Mouse (Mus musculus) adrenal gland, postnatal 14 days (tissue): ENCODE measurements around the gene Ppp1r16b. TPM values are rescaled to one million over a fixed set of nuclear protein-coding genes. Genes with fewer than 3 reads are reported as not detected.

Source experiments
- DNase-seq: peaks from one replicate; pipeline ENCODE4 v3.0.0; 2021; ENCODE audit warnings: mixed read lengths
- long read RNA-seq, 2 experiments: library from polyadenylated mRNA; stranded (forward); transcript quantifications; one replicate each; pipeline ENCODE4 v2.0.0; 2021
- total RNA-seq: library from RNA; stranded (reverse); gene quantifications from 2 replicates; pipeline ENCODE4 v1.2.3, GENCODE M21; 2021

Gene Ppp1r16b
- total RNA-seq: 11.5 and 16.0 TPM in 2 replicates
- long read RNA-seq, experiment 1, full-length matches to known transcripts: 1 of 2 reads
- long read RNA-seq, experiment 1, partial matches to known transcripts: 0 of 2 reads
- long read RNA-seq, experiment 1, other reads (novel, unspliced or antisense): 1 of 2 reads
- long read RNA-seq, experiment 2, partial matches to known transcripts: 0 of 1 reads
- long read RNA-seq, experiment 2, other reads (novel, unspliced or antisense): 1 of 1 reads

DNA sequence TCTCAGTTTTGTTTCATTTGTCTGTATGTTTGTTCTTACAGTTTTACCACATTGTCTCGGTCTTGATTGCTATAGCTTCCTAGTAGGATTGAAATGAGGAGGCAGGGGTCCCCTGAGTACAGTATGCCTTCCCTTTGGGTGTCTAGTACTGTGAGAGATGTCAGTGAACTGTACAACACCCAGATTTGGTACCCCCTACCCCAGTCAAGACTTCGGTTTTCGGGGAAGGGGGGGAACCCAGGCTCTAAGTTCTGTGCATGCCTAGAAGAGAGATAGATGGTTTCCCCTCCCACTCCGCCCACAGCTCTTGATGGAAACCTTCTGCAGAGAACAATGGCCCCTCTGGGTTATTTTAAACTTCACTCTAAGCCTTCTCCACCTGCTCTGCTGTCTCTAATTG lies at the start of gene Ppp1r16b:
Gene Ppp1r16b, plus strand, starts transcription at position 301 of the 400 bp plus-strand sequence.
- DNase-seq: no peak

DNA sequence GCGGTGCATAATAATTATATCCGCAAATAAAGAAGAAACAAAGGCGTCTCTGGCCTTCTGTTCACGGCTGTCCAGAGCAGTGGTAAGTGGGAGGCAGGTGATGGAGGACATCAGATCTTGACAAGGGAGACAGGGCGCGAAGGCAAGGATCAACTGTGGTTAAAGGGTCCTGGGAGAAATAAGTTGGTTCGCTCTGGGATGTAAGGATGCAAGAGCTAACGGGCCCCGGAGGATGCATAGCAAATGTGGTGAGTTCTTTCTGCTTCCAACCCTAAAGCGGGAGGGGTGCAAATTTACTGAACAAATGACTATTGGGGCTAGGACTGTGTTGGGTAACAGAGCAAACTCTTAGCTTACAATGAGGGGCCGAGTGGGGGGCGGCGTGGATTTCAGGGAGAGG lies 49.5 kb upstream of the Ppp1r16b start:
- DNase-seq: no peak

DNA sequence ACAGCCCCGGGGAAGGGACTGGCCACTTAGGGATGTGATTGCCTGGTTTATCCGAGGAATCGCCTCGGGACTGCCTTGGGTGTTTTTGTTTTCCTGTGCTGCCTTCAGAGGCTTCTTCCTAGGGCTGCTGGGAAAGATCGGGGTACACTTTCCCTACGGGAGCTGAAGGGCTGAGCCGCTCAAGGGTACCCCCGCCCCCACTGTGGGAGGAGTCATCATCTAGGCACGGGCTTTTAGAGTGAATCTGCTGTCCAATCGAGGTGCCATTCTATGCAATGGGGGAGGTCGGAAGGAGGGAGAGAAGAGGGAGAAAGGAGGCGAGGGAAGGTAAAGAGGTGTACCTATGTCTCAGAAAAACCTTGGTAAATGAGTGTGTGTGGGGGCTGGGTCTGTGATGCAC lies 48.9 kb upstream of the Ppp1r16b start:
- no peak for DNase-seq

DNA sequence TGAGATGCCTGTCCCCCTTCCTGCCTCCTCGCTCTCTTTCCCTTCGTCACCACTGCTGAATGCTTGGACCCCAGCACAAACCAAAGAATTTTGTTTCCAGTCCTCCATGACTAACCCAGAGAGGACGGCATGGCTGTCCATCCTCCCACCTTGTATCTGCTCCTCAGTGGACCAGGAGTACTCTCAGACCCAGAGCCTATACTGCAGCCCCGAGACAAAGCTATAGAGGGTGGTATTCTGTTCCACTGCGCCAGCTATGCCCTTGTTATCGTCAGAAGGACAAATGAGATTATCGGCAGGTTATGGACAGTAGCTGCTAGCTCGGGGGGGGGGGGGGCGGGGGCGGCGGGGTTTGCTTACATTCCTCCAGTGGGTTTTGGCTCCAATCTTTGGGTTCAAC lies 48.4 kb upstream of the Ppp1r16b start:
- DNase-seq: no peak

DNA sequence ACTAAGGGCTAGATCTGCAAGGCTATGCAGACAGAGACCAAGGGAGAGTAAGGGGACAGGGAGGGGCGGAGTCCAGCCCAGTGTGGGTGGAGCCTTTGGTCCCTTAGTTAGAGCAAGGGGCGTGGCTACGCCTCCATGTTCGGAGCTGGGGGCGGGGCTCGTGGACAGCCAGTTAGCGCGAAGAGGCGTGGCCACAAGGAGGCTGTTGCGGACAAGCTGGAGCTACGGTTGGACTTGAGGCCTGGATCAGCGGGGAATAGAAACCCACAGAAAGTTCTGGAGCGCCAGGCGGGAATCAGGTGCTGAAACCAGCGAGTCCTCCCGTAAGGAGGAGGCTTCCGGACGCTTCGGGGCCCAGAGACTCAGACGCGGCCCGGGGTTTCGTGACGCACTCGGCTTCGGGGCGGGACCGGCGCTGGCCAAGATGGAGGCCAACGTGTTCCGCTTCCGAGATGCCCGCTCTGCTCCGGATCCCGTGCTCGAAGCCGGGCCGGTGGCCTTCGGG lies 40.4 kb upstream of the Ppp1r16b start, which contains the start of gene Actr5:
Gene Actr5, plus strand, starts transcription at position 171 of the 505 bp plus-strand sequence.
- peak; percentile 95 for DNase-seq

DNA sequence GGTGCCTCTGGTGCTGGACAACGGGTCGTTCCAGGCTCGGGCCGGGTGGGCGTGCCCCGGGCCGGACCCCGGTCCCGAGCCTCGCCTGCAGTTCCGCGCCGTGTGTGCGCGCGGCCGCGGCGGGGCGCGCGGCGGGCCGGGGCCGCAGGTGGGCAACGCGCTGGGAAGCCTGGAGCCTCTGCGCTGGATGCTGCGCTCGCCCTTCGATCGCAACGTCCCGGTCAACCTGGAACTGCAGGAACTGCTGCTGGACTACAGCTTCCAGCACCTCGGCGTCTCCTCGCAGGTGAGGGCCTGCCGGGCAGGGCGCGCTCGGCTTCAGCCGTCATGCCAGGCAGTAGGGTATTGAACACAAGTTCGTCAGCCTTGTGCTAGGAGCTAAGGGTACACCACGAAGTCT lies 40.0 kb upstream of the Ppp1r16b start:
- DNase-seq: peak; percentile 29

DNA sequence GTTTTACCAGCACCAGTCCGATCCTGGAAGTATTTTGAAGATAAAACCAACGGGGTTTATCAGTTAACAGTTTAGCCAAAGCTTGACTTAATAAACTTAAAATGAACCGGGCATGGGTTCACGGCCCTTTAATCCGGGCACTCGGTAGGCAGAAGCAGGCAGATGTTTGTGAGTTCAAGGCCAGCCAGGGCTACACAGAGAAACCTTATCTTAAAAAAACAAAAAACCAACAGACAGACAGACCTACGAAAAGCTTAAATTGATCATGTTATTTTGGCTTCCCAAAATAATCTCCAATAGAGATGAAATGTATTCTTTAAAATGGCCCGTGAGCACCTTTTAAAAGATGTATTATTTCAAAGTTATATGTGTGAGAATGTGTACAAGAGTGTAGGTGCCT lies 39.5 kb upstream of the Ppp1r16b start:
- no peak for DNase-seq

DNA sequence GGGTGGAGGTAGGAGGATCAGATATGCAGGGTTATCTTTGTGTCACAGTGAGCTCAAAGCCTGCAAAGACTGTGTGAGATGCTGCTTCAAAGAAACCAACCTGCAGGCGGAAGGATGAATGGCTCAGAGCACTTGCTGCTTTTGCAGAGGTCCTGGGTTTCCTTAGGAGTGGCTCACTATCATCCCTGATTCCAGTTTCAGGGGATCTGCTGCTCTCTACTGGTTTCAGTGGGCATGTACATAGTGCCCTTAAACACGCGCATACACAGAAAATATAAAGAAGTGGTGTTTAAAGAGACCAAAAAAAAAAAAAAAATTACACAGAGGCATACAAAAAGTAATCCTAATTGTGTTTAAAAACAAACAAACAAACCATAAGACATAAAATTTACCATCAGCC lies 36.3 kb upstream of the Ppp1r16b start:
- DNase-seq: no peak

DNA sequence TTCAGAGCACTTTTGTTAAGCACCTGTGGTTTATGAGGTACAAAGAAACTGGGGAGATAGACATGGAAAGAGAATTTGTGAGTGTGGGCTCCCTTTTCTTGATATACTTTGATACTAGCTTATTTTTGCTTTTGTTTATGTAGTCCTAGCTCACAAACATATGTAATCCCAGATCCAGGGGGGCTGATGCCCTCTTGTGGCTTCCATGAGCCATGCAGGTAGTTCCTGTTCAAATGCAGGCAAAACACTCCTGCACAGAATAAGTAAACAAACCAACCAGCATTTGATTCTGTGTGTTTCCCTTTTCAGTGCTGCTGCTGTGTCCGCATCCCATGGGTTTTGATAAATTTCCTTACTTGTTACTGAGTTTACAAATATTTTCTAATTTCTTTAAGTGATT lies 35.8 kb upstream of the Ppp1r16b start:
- peak; percentile 41 for DNase-seq

DNA sequence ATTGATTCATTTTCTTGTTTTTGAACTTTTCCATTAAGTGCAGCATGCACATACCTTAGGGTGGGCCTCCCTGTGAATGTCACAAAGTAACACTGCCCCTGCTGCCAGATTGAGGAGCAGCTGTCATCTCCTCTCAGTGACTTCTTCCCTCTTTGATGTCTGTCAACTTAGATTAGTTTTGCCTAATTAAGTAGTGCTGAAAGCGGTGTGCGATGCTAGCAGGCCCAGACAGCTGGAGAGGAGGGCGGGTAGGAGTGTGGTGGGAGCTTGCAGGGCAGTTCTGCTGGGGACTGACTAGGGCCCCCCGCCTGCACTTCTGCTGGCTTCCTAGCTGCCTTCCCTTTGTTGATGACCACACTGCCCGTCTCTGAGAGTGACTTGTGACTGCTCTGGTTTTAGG lies 33.3 kb upstream of the Ppp1r16b start:
- no peak for DNase-seq

DNA sequence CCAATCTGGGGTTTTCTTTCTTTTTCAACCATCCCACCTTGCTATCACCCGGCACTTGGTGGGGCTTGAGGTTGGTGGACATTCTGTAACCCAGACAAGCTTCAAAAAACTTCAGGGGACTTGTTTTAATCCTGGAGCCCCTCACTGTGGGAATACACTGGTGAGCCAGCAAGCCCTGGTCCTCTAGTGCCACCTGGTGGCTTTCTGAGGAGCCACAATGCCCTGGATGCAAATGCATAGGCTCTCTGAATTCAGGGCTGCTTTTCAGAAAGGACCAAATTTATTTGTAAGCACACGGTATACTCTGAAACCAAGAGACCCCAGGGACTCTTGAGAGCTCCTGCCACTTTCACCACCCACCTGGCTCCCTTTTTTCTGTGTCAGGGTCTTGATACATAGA lies 23.3 kb upstream of the Ppp1r16b start:
- DNase-seq: peak; percentile 76

DNA sequence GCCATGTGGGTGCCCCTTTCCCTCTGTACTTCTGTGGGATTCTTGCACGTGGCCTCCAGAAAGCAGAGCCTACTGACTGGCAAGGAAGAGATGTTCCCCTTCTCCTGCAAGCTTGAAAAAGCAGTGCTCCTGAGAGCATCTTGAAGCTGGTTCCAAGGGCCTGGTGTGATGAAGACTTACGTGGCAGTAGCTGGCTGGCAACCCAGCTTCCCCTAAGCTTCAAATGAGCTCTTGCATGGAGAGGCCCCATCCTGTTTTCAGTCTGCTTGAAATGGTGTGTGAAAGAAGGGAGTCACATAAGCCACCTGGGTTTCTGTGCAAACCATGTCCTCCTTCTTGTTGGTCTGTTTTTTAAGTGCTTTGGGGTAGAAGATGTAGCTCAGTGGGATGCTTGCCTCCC lies 22.6 kb upstream of the Ppp1r16b start:
- no peak for DNase-seq

DNA sequence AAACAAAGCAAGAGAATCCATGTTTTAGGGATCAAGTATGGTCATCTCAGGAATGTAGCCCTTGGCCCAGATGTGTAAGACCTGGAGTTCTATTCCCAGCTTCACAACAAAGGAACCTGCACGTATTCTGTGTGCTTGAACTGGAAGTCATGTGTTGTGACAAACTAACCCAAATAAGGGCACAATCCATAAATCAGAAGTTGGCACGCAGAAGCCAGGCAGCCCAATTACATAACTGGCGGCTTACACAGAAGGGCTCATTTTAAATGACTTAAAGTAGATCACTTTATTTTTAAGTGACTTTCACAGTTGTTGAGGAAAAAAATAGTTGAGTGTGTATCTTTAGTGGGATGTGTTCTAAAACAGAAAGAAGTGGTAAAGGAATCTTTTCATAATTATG lies 21.4 kb upstream of the Ppp1r16b start:
- no peak for DNase-seq

DNA sequence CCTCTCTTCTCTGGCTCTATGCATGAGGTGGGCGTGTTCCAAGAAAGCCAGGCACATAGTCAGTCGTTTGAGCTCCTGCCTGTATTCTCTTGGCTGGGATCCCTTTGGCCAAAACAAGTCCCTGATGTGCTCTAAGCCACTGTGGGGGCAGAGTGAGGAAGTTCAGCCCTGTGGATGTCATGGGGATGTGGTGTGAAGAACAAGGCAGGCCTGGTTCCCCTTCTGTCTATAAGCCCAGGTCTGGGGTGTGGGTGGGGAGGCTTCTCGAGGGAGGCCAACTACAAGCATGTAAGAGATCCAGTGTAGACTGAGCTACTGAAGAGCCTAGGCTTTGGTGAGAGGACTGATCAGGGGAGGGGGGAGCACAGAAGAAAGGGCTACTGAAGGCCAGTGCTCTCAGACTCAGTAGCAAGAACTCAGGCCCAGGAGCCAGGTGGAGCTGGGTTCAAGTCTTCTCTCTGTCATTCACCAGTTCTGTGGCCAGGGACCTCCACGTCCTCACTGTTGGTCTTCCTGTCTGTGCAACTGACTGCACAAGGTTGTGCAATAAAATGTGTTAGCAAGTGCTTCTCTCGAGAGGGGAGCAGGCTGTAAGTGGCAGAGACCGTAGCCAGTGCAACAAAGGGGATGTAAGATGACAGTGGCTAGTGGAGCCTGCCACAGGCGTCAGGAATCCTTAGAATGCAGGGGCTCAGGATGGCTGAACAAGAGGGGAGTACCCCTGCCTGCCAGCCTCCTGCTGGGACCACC lies 13.9 kb upstream of the Ppp1r16b start:
- DNase-seq: no peak

DNA sequence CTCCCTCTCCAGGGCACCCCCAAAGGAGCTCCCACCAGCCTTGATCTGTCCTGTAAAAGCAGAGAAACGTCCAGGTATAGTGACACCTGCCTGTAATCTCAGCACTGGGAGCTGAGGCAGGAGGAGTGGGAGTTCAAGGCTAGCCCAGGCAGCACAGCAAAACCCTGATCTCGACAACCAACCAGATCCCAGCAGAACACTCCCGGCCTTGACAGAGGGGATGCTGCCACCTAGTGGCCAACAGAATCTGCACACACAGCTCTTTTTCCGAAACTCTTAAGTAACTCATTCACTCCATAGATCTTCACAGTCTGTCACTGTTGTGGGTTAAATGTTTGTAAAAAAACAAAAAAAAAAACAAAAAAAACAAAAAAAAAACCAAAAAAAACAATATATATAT lies 12.2 kb upstream of the Ppp1r16b start:
- DNase-seq: peak; percentile 85

DNA sequence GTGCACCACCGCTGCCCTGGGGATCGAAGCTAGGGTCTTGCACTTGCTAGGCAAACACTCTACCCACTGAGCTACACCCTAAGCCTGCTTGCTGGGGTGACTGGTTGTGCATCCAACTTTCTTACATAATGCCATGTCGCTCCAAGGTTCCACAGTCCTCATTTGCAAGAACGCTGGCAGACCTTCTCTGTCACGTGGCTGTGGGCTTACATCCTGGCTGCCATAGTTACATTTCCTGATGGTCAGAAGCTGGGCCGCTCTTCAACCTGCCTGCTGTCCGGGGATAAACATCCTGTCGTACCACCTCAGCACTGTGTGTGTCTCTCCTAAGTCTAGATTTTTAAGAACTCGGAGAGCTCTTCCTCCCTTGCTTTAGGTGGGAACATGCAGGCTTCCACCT lies 10.5 kb upstream of the Ppp1r16b start:
- DNase-seq: peak; percentile 58

DNA sequence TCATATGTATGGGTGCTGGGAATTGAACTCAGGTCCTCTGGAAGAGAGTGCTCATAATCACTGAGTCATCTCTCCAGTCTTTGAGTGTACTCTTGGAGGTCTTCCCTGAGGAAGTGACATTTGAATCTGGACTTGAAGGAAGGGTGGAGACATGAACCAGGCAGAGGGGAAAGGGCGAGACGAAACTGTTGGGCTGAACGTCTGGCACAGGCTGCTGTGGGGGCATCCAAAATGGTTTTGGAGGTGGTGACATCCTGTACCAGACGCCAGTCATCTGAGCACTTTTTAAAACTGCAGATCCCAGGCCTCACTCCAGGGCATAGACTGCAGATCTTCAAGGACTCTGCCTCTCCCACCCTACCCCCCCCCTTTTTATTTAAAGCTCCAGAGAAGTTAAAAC lies 9.4 kb upstream of the Ppp1r16b start:
- no peak for DNase-seq

DNA sequence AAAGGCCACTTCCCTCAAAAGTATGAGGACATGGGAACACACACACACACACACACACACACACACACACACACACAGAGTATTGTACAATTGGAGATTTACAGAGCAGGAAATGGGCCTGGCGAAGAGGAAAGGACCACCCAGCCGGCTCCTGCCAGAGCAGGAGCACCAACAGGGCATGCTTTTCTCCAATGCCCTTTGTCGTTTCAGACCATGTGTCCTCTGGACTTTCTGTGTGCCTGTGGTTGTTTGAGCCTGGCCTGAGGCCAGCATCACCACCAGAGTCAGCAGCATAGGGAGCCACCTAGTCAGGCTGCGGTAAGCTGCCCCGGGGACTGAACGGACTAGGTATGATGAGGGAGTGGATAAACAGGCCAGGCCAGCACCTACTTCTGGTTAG lies 6.4 kb upstream of the Ppp1r16b start:
- peak; percentile 66 for DNase-seq

DNA sequence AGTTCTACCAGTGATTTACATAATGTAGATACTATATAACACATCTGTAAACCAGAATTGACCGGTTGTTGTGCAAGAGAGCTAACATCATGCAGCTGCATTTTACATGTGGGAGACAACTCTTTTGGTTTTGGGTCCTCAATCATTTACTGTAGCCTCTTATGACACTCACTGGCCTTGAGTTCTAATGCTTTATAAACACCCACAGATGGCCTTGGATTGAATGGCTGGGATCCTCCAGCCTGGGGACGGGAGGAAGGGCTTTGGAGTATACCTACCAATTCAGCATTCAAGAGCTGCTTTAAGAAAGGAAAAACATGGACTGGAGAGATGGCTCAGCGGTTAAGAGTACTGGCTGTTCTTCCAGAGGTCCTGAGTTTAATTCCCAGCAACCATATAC lies 5.9 kb upstream of the Ppp1r16b start:
- no peak for DNase-seq

DNA sequence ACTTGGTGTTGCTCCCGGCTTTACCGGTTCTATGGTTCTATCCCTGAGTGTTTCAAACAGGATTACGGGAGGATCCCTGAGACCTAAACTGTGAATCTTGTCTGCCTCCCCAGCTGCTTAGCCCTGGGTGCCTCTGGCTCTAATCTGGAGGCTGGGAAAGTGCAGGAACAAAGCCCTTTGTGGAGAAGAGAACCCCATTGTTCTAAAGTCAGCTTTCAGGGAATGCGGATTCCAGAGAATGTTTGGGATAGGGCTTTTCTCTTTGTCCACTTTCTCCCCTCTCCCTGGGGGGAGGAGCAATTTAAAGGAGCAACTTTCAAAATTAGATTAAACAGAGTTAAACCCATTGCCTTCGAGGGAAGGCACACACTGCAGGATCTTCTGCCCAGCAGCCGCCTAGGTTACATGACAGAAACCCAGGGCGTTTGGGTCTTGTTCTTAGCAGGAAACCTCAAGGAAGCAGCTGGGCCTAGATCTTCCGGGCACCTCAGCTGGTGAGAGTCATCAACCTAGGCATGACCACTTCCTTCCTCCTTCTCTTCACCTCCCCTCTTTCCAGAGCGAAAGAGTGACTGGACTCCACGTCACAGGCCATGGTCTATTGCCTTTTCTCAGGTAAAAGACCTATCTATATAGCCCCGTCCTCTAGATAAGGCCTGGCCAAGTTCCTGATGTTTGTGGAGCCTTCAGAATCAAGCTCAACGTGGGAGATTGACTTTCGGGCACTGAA lies 1.0 kb downstream of the Ppp1r16b start:
- peak; percentile 39 for DNase-seq

DNA sequence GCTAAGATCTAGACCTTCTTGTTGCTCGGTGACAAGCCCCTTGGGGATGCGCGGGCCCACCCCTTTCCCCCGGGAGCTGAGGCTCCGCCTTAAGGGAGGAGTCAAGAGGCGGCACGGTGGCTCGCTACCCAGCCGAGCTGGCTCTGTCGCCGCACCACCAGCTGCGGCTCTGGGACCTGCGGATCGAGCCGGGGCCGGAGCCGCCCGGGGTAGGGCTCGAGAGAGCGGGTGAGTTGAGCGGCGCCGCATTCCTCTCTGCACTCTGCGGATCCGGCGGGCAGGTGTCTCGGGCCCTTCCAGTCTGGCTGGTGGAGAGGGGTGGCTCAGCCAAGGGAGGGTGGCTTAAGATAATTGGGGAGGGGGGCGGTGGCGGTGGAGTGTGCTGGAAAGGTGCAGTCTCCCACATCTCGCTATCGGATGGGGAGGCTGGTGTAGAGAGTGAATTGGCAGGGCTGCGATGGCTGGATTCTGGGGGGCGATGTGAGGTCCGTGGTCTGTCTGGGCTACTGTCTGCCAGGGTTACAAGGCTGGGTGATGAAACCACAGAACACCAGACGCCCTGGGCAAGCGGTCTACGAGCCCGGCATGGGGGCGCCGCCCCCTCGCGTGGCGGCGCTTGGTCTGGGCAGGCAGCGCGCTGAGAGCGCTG lies 1.9 kb downstream of the Ppp1r16b start:
- DNase-seq: peak; percentile 76

DNA sequence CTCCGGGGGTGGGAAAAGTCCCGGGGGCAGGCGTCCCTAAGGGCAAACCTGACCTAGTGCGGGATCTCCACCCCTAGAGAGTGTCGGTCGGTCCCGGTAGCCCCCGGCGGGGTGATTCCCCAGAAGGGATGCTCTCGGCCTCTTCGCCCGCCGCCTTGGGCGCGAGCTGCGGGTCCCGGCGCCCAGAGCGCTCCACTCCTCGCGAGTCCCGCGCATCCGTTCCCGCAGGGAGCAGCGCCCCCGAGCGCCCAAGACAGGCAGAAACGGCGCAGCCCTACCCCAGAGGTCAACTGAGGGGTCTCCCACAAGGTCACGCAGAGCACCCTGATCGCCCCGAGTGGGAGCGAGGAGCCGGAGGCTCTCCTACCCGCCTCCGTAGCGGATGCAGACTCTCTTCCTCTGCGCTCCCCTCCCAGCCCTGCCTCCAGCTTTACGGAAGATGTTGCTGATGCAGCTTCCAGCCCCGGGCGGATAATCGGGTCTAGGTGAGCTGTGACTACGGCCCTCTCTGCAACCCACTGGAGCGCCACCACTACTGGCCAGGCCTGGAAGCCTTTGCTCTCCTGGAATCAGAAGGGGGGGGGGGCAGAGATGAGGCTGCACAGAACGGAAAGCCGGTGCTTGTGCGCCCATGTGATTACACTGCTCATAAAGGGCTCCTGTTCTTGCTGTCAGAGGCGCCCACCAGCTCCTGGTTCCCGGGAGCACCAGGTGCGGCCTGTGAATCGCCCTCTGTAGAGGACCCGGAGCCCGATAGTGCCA lies 2.7 kb downstream of the Ppp1r16b start:
- peak; percentile 64 for DNase-seq
